Mouse (Mus musculus) lung, adult 18-20 months (tissue): ENCODE results near the gene Prickle2.

Experiments
- DNase-seq, 2 experiments: peaks; one replicate each; pipeline ENCODE4 v3.0.0; 2022; ENCODE audit warnings: mixed read lengths in 2 of 2

Prickle2 gene

GRCm38 (mm10) chr6:92575227-92575626 lies 130.7 kb downstream of the Prickle2 start:
- no peak for DNase-seq

- DNase-seq, result no peak
Measured at GRCm38 (mm10) chr6:92572139-92572538, 133.8 kb downstream of the Prickle2 start.

- no peak for DNase-seq
Measured at GRCm38 (mm10) chr6:92570090-92570489, 135.9 kb downstream of the Prickle2 start.

DNA sequence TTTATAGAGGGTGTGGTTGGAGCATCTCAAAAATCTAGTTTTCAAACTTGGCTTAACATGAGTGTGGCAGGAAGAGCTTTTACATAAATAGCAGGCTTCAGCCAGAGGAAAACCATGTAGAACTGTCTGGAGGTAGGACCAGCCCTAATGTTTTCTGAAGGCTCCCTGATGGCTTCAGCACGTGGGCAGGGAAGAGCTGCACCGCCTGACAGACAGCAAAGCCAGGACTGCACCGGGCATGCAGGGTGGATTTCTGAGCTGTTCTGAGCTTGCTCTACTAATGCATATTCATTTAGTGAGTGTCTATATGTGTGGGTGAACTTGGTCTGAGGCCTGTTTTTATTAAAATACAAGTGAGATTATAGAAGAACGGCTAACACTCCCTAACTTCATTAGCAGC lies 136.7 kb downstream of the Prickle2 start:
- no peak for DNase-seq

DNA sequence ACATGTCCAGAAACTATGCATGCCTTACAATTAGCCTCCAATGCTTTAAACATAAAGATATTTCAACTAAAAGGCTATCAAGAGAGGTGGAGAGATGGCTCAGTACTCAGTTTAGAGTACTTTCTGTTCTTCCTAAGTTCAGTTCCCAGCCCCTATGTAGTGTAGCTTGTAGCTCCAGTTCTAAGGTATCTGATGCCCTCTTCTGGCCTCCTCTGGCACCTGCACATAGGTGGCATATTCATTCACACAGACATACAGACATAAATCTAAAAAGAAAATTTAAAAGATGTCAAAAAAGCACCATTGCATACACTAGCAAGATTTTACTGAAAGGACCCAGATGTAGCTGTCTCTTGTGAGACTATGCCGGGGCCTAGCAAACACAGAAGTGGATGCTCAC lies 146.7 kb downstream of the Prickle2 start:
- no peak for DNase-seq

- peak; percentile 56 to 72 for DNase-seq
Measured at GRCm38 (mm10) chr6:92555675-92556074, 150.3 kb downstream of the Prickle2 start.

- DNase-seq, result no peak
Measured at GRCm38 (mm10) chr6:92553086-92553485, 152.9 kb downstream of the Prickle2 start.

DNA sequence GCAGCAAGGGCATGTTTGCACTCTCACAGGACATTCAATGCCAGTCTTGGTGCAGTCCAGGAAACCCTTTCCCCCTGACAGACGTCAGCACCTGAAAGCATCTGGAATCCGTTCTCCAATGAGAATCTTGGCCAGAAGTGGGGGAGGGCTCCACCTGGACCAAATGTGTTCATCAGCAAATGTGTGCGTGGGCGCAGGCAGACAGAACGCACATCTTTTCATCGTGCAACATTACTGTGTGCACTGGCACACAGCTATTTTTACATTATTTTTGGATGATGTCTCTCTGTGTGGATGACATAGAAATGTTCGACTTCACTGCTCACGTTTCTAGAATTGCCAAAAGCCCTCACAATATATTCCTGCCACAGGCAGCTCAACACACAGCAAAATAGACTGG lies 156.7 kb downstream of the Prickle2 start:
- DNase-seq, result no peak

DNA sequence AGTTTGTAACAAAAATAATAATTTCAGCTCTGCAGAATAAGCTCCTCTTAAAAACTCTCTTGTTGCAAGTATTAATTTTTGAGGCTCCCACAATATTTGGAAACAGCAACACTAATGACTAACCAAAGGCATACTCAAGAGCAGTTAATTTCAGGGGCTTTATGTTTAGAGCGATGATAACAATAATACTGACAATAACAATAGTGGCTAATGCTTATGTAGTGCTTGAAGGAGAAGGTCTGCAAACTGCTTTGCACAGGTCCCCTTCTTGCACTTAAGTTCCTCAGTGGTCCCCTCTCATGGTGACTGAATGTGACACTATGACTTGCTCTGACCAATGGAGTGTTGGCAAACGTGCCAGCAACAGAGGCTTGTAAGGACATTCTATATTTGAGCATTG lies 160.8 kb downstream of the Prickle2 start:
- no peak for DNase-seq

DNA sequence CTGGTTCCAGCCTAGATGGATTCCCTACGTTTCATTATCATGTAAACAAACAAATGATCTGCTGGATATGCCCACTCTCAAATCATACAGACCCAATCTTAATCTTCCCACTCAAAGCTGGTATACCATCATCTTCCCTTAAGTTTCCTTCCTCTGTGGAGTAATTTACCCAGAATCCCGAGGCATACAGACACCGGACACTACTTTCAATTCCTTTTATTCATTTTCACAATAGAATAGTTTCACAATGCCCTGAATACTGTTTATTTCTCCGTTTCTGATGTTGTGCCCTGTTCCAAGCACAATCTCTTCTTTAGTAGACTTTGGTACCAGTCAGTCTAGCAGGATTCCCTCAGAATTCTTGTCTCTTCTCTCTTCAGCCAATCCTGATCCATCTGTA lies 162.1 kb downstream of the Prickle2 start:
- DNase-seq, result no peak

- DNase-seq, result no peak
Measured at GRCm38 (mm10) chr6:92542402-92543101, 163.4 kb downstream of the Prickle2 start.

DNA sequence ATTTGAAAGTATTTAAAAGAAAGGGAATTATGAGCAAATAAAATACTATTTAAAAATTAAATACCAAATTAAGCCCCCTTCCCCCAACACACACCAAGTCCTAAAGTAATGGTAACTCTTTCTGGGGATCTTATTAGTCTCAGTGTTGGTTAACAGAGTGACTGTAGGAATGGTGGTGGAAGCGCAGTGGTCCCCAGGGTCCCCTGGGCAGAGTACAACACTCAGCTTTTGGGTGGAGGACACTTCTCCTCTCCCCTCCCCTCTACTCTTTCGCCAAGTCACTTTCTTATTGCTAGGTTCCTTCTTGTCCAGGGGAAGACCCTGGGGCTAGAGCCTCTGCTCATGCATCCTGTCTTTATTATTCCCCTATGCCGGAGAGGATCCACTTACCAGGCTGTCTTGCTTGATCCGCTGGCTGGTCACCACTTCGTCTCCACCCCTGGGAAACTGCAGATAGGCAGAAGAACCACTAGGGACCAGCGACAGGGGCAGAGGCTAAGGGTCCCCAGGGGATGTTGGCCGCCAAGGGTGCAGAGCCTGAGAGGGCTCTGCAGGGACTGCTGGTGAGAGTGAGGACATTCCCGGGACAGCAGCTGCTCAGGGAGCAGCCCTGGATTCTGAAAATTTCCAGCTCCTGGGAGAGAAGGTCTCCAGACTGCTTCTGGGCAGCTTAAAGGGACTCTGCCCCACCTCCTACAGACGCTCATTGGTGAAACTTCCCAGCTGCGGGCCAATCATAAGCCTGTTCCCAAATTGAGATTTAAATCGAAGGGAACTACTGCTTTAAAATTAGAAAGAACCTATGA lies 171.5 kb downstream of the Prickle2 start:
- DNase-seq, result peak; percentile 34 to 42

DNA sequence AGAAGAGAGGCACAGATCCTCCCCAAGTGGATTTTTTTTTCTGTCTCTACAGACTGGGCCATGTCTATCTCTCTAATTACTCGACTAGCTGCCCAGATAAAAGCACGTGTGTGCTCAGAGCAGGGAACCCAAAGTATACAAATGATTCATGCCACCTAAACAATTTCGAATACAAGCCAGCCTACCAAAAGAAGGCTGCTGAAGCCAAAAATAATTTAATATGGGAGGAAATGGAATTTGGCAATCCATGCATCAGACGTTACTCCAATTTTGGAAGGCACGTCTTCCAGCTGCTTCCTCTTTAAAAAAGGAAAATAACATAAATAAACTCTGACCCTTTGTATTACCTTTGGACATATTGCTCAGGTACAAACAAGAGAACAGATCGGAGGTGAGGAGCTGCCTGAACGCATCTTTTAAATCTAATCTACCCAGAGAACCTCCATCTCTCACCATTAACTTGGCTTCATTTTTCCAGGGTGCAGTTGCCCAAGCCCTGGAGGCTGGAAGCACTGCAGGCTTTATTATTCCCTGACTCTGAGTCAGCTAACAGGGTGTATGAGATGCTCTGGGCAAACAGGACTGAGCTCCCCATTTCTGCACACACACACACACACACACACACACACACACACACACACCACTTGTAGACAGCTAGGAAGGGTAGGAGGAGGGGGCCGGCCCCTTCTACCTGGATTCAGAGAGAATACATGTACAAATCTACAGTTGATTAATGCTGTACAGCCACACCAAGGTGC lies 172.5 kb downstream of the Prickle2 start:
- DNase-seq, result no peak

DNA sequence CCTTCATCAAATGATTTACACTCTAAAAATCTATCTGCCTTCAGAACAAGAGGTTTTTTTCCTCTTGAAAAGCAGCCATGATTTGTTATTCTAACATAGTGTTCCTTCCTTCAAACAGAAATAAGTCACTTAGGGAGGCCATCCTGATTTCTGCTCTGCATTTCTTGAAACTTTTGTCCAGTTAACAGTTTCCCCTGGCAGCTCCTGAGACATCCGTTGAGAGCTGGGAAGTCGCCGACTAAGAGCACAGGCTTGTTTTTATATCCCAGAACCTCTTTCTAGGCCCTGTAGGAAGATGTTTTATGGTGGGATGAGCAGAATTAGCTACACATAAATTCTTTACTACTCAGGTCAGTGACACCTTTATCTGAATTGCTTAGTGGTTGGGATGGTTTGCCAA lies 173.1 kb downstream of the Prickle2 start:
- no peak for DNase-seq

GRCm38 (mm10) chr6:92532331-92532730 lies 173.6 kb downstream of the Prickle2 start:
- DNase-seq, result no peak

DNA sequence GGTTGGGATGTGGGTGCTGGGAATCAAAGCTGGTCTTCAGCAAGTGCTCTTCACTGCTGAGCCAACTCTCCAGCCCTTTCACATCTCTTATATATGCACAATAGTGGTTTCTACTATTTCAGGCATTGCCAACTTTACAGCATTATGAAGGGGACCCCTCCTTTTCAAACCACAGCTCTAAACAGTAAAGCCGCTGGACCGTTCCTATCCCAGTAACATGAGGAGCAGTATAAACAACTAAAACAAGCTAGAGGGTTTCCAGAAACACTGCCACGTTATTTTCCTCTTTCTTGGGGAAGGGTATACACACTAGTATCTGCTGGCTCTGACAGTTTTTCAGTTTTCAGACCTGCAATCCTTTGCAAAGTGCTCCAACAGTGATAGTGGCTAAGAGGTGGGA lies 179.7 kb downstream of the Prickle2 start:
- DNase-seq, result no peak

GRCm38 (mm10) chr6:92525646-92526045 lies 180.3 kb downstream of the Prickle2 start:
- DNase-seq, result no peak

DNA sequence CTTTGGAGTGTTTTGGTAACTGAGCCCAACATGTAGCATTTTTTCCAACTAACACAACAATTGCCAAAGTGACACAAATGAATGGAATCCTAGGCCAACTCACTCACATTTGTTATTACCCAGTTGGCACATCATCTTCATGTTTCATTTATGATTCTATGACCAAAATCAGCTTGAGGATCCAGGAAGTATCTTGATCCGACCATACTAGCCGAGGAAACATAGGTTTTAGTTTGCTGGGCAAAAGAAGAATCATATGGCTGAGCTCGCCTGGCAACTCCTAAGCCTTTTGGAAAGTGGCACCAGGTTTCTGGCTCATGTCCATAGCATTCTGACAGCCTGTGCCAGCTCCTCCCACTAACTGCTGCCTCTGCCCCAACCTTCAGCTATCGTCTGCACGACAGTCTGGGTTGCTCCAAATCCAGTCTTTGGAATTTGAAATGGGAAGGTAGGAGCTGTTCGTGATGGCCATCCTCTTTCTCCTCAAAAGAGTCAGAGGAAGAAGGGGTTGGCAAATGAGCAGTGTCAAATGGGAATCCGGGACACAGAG lies 184.4 kb downstream of the Prickle2 start:
- DNase-seq, result peak; percentile 20 to 53

GRCm38 (mm10) chr6:92520088-92520875 lies 185.7 kb downstream of the Prickle2 start:
- DNase-seq, result no peak

DNA sequence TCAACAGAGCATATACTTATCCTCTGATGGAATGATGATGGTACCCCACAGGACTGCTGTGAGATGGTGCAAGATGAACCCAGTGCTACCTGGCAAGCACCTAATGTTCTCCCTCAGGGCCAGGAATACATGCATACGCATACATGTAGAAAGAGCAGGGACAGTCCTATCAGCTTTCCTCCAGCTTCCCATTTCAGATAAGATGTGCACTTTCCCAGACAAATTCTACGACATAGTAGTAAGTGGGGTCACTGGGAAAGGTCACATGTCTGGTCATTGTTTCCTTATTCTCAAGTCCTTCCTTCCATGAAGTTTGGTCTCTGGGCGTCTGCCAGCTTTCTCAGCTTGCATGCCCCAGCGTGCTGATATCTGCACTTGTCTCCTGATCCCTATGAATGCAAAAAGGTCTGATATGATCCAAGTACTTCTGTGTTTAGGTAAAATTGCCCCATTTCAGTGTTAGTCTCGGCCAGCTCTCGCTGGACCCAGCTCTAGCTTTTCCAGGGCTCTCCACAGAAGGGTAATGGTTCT lies 187.5 kb downstream of the Prickle2 start:
- no peak for DNase-seq

GRCm38 (mm10) chr6:92517002-92517401 lies 189.0 kb downstream of the Prickle2 start:
- DNase-seq, result no peak

DNA sequence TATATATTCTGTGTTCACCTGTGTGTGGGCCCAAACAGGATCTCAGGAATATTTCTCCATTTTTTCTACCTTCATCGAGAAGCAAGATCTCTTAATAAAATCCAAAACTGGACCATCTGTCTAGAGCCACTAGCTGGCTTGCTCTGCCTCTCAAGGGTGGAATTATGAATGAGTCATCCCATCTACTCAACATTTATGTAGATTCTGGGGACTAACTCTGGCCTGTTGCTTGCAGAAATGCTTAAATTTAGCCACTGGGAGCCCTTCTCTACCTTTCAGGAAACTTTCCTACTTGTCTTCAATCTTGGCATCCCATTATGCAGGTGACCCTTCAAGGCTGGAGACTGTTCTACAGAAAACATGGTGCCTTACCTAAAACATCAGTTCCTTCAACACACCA lies 194.0 kb downstream of the Prickle2 start:
- DNase-seq, result no peak
